Mouse (Mus musculus) macrophage (primary cell): Measurements from ENCODE around the gene Cyp11a1. TPM values are rescaled to one million over a fixed set of nuclear protein-coding genes. Genes with fewer than 3 reads are reported as not detected.

Experiments
- H3K27ac ChIP-seq: fragments of 350-480 bp; formaldehyde crosslinking; 2 replicates; pipeline ENCODE4 v1.9.0; 2021
- H3K36me3 ChIP-seq: fragments of 350-480 bp; formaldehyde crosslinking; 2 replicates; pipeline ENCODE4 v1.9.0; 2021; ENCODE audit errors: inconsistent target
- H3K4me3 ChIP-seq: fragments of 350-480 bp; formaldehyde crosslinking; 2 replicates; pipeline ENCODE4 v1.9.0; 2021; ENCODE audit errors: inconsistent target
- H3K79me2 ChIP-seq: fragments of 350-480 bp; formaldehyde crosslinking; 2 replicates; pipeline ENCODE4 v1.9.0; 2021; ENCODE audit errors: inconsistent target
- WGBS: methylation state at CpG from one replicate; pipeline ENCODE4 v1.1.7; 2026; ENCODE audit warnings: inconsistent platforms; ENCODE audit not compliant: missing documents; 5-methylcytosine and 5-hydroxymethylcytosine counted together
- polyA plus RNA-seq: library from polyadenylated mRNA; stranded (reverse); fragments of 250-400 nt; gene quantifications from 3 replicates; pipeline ENCODE4 v1.2.4, GENCODE M21; 2018; ENCODE audit warnings: inconsistent platforms

The Cyp11a1 gene
- polyA plus RNA-seq, 1 experiment from 2014 or later = not detected

DNA sequence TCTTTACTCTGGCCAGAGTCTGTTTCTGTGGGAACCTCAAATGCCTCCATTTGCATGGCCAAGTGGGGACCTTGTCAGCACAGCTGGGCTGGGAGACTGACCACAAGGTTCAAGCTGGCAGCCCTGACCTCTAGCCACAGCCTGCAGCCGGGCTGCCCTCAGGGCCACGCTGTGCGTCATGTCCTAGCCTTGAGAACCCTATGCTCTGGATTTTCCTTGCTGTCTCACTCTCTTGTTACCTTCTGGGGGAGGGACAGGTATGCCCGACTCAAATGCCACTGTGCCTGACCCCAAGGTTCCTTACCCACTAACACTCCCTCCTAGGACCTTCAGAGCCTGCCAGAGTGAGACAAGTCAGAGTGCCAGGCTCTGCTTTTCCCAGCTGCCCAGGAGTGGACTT lies 30.8 kb downstream of the Cyp11a1 start:
- H3K79me2 ChIP-seq = no peaks in the 10 kb centered on the region
- no peak overlapping the region for H3K27ac ChIP-seq
- no peaks in the 10 kb centered on the region for H3K36me3 ChIP-seq
- WGBS = 84% methylated on average over 4 of the region's 4 CpGs
- H3K4me3 ChIP-seq = no peak overlapping the region

DNA sequence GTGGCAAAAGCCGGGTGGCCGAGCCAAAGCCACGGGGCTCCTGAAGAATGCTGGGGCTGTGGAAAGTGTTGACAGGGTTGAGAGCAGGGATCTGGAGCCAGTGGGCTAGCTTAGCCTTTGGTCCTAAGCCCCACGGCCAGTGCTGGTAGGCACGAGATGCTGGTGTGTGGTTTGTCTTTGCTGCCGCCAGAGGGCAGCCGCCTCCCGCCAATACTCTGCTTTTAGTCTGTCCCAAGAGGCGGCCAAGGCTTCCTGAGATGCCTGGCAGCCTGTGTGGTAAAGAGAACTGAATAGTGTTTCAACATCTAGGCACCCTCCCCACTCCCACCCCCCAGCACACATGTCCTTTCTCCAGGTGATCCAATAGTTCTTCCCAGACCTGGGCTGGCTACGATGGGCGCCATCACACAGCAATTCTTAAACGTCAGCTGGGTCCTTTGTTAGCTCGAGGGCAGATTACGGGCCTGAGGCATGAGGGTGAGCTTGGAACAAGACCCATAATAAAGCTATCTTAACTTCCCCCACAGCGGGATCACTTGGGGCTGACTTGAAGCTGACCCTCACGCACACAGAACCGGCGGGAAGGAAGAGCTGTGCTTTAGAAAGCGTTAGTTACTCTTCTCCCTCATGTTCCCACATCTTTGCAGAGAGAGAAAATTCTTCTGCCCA lies 32.4 kb downstream of the Cyp11a1 start:
- WGBS = 50% methylated on average over 17 of the region's 19 CpGs
- no peaks in the 10 kb centered on the region for H3K36me3 ChIP-seq
- H3K4me3 ChIP-seq = no peak overlapping the region
- no peak overlapping the region for H3K27ac ChIP-seq
- H3K79me2 ChIP-seq = no peaks in the 10 kb centered on the region

DNA sequence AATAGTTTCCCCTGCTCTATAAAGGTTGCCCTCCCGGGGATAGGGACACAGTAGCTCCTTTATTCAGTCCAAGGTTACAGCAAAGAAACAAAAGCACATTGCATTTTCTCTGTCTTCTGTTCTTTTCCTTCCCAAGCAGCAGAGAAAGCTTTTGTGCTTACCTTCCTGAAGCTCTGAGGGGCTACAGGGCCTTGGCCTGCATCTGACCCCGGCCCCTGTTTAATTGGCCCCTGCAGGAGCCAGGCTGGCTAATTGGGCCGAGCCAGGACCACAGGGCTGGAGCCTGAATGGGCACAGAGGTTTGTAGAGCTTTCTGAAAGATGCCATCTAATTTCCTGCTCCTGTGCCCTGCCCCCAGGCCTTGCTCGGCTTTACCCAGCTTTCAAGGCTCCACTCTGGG lies 34.8 kb downstream of the Cyp11a1 start:
- WGBS = 86% methylated on average over 4 of the region's 4 CpGs
- Histone ChIP-seq H3K36me3 (no peaks in the 10 kb centered on the region), H3K4me3 (no peak overlapping the region), H3K79me2 (no peaks in the 10 kb centered on the region), H3K27ac (no peak overlapping the region)

DNA sequence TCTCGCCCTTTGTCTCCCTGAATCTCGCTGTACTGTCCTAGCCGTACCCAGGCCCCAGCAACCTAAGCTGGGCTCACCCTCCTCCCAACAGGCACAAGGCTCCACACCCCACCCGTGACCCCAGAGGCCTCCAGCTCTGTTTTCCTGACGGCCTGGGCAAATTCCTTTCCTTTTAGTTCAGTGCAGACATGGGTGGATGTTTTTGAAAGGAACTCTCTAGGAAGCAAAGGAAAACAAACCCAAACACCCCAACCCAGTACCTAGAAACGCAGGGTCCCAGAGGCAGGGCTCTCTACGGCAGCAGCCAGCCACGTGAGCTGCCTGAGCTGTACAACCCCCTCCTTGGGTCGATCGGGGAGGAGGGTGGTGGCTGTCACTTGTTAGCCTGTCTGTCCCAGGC lies 36.2 kb downstream of the Cyp11a1 start:
- H3K27ac ChIP-seq = no peak overlapping the region
- H3K79me2 ChIP-seq = no peaks in the 10 kb centered on the region
- H3K36me3 ChIP-seq = no peaks in the 10 kb centered on the region
- H3K4me3 ChIP-seq = no peak overlapping the region
- WGBS = 79% methylated on average over 10 of the region's 10 CpGs

DNA sequence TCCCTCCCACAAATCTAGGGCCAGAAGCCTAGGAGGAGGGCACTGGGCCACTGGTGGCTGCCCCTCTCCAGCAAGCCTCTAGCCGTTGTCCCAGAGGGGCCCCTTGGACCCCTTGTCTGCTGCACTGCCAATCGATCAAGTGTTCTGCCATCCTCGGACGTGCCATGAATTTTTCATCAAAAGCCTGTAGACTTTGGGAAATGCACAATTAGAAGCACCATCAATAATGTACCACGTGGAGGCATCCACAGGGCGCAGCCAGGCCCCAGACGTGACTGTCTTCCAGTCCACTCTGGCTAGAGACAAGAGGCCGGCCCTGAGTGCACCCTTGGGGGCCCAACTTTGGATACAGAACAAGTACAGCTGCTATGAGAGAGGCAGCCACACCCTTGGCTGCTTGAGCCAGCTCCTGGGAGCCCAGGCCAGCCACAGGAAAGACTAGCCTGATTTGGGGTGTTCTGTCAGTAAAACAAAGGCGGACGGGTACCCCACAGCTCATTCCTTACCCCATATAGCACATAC lies 37.3 kb downstream of the Cyp11a1 start:
- WGBS = 92% methylated on average over 10 of the region's 10 CpGs
- Histone ChIP-seq H3K36me3 (no peaks in the 10 kb centered on the region), H3K79me2 (no peaks in the 10 kb centered on the region), H3K27ac (no peak overlapping the region), H3K4me3 (no peak overlapping the region)

DNA sequence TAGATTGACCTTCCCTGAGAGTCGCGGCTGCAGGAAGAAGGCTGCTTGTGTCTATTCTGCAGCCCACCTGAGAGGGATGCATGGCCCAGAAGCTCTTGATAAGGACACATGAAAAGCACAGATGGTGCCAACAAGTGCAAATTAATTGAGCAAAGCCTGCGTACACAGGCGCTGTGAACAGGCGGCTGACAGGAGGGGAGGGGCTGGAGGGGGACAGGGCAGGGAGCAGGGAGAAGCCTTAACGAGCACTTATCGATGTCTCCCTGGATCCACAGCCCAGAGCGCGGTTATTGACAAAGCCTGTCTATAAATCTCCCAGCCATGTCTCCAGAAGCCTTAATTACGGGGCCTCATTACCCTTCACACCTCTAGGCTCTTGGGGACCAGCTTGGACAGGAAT lies 38.6 kb downstream of the Cyp11a1 start:
- WGBS = 84% methylated on average over 10 of the region's 10 CpGs
- H3K79me2 ChIP-seq = no peaks in the 10 kb centered on the region
- no peak overlapping the region for H3K4me3 ChIP-seq
- no peak overlapping the region for H3K27ac ChIP-seq
- H3K36me3 ChIP-seq = no peaks in the 10 kb centered on the region

DNA sequence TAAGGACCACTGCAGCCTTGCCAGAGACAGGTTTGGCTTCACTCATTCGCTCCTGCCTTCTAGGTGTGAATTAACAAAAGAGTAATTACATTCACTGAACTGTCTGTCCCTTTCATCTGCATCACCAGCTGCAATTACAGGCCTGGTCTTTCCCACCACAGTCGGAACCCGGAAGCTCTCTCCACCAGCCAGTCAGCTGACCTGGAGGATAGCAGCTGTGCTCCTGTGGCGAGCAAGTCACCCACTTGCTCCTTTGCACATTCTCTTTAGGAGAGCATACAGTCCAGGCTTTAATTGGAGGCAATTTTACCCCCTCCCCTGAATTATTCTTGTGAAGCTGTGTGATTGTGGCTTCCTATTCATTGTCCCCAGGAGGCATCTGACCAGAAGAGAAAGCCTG lies 39.4 kb downstream of the Cyp11a1 start:
- no peak overlapping the region for H3K4me3 ChIP-seq
- no peak overlapping the region for H3K27ac ChIP-seq
- H3K36me3 ChIP-seq = no peaks in the 10 kb centered on the region
- 36% methylated on average over 4 of the region's 4 CpGs for WGBS
- H3K79me2 ChIP-seq = no peaks in the 10 kb centered on the region

DNA sequence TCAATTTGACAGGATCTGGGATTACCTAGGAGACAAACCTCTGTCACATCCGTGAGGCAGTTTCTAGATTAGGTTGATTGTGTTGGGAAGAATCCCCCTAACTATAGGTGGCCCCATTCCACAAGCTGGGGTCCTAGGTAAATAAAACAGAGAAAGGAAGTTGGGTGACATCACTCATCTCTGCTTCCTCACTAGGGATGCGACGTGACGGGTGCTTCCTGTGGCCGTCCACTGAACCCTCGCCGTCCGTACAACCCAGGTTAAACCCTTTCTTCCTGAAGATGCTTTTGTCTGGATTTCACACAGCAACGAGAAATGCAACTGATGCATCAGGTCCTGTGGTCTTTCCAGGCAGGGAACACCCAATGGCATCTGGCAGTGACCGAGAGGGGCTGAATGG lies 40.9 kb downstream of the Cyp11a1 start:
- no peak overlapping the region for H3K4me3 ChIP-seq

DNA sequence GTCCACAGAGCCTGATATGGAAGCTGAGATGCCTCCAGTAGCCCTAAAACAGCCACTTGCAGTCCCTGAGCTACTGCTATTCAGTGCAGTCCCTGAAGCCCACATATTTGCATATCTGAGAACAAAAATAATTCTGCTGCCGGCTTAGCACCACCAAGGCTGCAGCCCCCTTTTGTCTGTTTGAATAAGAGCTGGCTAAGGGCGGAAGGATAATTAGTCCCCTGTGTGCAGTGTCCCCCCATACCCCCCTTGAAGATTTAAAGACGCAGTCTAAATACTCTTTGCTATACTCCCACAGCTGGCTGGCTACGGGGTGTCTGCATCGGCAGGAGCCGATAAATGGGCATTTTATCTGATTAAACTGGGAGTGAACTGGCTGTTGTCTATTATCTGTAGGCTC lies 42.4 kb downstream of the Cyp11a1 start:
- Histone ChIP-seq H3K4me3 (no peak overlapping the region), H3K36me3 (no peaks in the 10 kb centered on the region), H3K27ac (no peak overlapping the region), H3K79me2 (no peaks in the 10 kb centered on the region)
- 65% methylated on average over 6 of the region's 6 CpGs for WGBS

More for the DNA sequence above, 40.9 kb downstream of the Cyp11a1 start:
- Histone ChIP-seq H3K79me2 (no peaks in the 10 kb centered on the region), H3K27ac (no peak overlapping the region), H3K36me3 (no peaks in the 10 kb centered on the region)
- 32% methylated on average over 10 of the region's 10 CpGs for WGBS

DNA sequence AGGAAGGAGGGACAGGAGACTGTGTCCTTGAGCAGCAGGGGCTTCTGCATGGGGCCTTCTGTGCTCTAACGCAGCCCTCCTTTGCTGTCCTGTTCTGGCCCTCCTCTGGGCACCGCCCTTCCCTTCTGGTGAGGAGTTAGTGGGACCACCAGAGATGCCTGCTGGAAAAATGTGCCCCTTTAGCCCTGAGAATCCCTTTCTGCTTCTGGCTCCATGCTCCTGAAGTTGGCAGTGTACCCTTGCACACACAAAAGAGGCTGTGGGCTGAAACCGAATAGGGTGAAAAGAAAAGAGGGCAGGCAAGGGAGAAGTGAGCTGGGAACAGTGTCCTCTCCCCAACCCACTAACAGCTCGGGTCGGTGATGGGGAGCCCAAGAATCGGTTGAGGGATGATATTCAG lies 43.0 kb downstream of the Cyp11a1 start:
- 73% methylated on average over 6 of the region's 6 CpGs for WGBS
- no peak overlapping the region for H3K4me3 ChIP-seq
- H3K36me3 ChIP-seq = no peaks in the 10 kb centered on the region
- no peak overlapping the region for H3K27ac ChIP-seq
- no peaks in the 10 kb centered on the region for H3K79me2 ChIP-seq

DNA sequence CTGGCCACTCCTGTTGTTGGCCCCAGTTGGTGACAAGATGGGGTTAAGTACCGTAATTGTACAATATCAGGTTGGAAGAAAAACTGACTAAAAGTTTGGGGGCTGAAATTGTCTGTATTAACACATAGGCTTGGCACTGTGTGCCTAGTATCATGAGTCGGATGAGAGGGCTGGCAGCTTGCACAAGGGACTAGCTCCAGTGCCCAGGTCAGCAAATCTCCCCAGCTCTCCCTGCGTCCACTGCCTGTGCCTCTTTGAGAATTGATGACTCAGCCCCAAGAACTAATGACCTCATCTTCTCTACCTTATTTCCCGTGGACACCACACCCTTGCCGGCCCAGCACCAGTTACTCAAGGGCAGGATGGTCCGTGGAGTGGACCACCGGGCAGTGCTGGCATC lies 43.6 kb downstream of the Cyp11a1 start:
- H3K79me2 ChIP-seq = no peaks in the 10 kb centered on the region
- 69% methylated on average over 7 of the region's 7 CpGs for WGBS
- no peak overlapping the region for H3K27ac ChIP-seq
- H3K36me3 ChIP-seq = no peaks in the 10 kb centered on the region
- H3K4me3 ChIP-seq = no peak overlapping the region

DNA sequence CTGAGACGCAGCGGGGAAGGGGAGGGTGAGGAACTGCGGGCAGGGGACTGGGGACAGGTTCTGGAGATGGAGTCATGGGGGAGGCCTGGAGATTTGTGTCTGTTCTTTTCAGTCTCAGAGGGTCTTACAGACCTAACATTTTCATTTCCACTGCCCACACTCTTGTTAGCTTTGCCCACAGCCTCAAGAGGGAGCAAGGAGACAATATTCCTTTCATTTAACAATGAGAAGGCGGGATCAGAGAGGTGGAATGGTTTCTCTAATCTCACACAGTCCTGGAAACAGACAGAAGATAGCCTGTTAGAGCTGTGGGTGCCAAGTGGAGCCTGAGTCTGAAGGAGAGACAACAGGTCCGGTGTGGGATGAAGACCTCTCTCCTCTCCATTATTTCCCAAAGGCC lies 45.7 kb downstream of the Cyp11a1 start:
- no peaks in the 10 kb centered on the region for H3K79me2 ChIP-seq
- H3K4me3 ChIP-seq = no peak overlapping the region
- WGBS = 50% methylated on average over 5 of the region's 5 CpGs
- H3K27ac ChIP-seq = no peak overlapping the region
- H3K36me3 ChIP-seq = no peaks in the 10 kb centered on the region

DNA sequence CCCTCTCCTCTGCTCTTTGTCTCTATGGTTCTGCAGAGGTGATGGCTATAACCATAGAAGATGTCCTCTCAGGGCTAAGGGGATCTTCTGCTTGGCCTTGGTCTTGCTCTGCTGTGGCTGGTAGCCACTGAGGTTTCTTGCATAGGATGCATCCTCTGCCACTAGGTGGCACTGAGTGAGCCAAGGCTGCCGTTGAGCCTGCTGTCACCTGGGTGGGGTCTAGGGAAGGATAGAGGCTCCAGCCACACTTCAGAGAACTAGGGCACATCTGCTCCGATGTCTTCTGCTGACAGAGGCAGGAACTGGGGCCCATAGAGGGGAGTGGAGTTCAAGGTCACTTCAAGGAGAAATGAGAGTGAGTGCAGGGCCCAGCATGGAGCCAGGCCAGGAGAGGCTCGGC lies 46.9 kb downstream of the Cyp11a1 start:
- WGBS = 36% methylated on average over 3 of the region's 3 CpGs
- H3K36me3 ChIP-seq = no peaks in the 10 kb centered on the region
- no peak overlapping the region for H3K27ac ChIP-seq
- no peak overlapping the region for H3K4me3 ChIP-seq
- no peaks in the 10 kb centered on the region for H3K79me2 ChIP-seq

DNA sequence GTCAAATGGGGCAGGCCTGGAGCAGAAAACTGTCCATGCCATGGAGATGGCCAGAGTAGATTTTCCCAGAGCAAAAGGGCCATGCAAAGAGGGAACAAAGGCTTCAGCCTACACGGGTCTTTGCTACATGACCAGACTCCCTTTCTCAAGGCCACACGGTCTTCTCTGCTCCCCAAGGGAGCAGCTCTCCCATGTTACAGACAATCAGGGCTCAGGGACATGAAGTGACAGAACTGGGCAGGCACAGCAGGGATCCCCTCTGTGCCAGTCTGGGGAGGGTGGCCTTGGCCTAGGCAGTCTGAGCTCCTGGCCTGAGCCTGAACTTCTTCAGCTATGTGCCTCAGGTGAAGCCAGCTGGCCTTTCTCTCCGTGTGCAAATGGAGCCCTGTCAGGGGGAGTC lies 47.3 kb downstream of the Cyp11a1 start:
- Histone ChIP-seq H3K36me3 (no peaks in the 10 kb centered on the region), H3K27ac (no peak overlapping the region), H3K79me2 (no peaks in the 10 kb centered on the region), H3K4me3 (no peak overlapping the region)
- WGBS = 76% methylated on average over 3 of the region's 3 CpGs

DNA sequence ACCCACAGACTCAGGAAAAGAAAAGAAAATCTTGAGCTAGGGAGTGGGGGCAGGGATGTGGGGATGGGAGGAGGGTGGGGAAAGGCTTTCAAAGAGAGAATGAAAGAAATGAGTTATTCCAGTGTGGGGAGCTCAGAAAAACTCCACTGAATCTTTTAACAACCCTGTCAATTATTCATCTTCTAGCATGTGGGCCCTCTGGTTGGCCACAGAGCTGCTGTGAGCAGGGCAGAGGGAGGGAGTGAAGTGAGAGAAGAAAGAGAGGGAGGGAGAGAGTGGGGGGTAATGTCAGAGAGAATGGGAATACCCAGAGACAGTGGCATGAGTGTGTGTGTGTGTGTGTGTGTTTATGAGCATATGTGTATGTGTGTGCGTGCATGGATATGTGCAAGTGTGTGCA lies 47.8 kb downstream of the Cyp11a1 start:
- WGBS = 93% methylated on average over 1 of the region's 1 CpGs
- H3K27ac ChIP-seq = no peak overlapping the region
- H3K4me3 ChIP-seq = no peak overlapping the region
- no peaks in the 10 kb centered on the region for H3K36me3 ChIP-seq
- H3K79me2 ChIP-seq = no peaks in the 10 kb centered on the region

DNA sequence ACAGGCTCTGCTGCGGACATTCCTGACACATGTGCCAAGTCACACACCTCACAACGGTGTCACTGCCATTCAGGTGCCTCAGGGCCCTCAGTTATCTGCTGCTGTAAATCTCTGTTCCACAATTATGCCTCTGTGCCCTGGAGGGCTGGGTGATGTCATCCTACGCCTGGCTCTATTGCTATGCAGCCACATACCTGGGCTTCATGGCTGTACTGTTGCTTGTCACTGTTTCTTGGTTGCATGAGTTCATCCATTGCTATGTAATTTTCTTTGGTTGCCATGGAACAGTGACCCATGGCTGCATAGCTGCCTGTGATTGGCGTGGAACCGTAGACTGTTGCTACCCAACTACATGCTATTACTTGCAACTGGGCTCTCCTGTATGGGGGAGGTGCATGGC lies 49.5 kb downstream of the Cyp11a1 start:
- no peaks in the 10 kb centered on the region for H3K79me2 ChIP-seq
- H3K4me3 ChIP-seq = no peak overlapping the region
- H3K27ac ChIP-seq = no peak overlapping the region
- 85% methylated on average over 5 of the region's 5 CpGs for WGBS
- H3K36me3 ChIP-seq = no peaks in the 10 kb centered on the region
